Mouse (Mus musculus): ENCODE results near the gene Spata31d1b.

Gene Spata31d1b

DNA sequence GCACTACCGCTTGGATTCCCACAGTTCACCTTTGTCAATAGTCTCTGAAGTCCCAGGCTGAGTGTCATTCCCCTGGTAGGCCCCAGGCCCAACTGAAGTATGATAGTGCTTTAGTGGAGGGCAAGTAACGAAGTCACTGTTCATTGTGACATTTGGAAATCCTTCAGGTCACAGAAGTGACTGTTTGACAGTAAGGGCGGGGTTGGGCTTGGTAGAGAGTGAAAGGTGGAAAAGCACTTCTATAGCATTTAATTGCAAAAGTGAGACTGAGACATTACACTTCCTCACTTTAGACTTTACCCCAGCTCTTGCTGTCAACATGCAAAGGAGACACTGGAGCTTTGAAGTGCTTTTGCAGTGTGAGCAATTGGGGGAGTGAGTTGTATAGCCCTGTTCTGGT lies 18.1 kb upstream of the Spata31d1b start, which contains the start of gene 4921517D22Rik:
TSS of gene 4921517D22Rik (minus strand) at position 101 of the 400 bp plus-strand sequence.
- WGBS: 97% methylated on average over 3 of the region's 3 CpGs

DNA sequence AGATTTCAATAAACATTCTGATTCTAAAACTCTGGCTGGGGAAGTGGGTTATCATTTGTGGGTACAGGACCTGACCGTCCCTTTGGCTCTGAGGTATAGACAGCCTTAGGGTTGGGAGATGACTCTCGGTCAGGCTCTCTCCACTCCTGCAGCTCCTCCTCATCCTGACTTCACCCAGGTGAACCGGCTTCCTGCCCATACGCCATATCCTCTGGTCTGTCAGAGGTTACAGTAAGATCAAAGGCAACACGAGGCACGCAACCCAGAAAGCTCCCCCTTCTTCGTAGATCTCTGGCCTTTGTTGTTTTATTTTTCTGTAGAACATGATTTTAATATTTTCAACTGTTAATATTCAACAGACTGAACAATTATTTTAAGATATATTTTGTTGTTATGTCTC lies 16.3 kb upstream of the Spata31d1b start:
- WGBS: 89% methylated on average over 7 of the region's 7 CpGs

DNA sequence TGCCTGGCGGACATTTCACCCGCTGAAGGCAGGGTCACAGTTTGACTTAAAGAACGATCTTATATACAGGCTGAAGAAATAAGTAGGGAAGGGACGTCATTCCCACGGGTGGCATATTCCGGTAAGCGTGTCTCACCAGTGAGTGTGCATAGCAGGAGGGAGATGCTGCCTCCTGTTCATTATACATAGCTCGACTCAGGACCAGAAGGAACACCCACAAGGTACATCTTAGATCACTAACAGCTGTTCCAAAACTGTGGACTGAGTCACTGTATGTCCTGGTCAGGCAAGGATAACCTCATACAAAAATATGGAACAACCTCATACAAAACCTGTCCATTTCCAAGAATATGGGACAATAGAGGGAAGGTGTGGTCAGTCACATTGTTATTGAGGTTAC lies 13.0 kb upstream of the Spata31d1b start:
- WGBS: 69% methylated on average over 8 of the region's 8 CpGs

DNA sequence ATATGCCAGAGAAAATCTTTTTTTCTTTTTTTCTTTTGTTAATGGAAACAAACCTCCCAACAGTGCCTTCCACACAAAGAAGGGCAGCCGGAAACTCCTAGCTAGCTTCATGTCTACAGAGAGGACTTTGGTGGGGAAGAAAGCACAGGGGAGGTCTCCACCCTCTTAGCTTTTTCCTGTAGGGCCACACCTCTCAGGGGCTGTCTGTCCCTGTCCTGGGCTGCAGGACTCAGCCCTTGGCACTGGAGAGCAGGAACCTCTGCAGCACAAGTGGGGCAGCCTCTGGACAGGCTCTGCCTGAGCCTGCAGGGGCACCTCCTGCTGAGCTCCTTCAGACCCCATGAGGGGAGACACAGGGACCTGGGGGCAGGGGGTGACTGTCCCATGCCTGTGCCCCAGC lies 11.9 kb upstream of the Spata31d1b start:
- 56% methylated on average over 1 of the region's 1 CpGs for WGBS

DNA sequence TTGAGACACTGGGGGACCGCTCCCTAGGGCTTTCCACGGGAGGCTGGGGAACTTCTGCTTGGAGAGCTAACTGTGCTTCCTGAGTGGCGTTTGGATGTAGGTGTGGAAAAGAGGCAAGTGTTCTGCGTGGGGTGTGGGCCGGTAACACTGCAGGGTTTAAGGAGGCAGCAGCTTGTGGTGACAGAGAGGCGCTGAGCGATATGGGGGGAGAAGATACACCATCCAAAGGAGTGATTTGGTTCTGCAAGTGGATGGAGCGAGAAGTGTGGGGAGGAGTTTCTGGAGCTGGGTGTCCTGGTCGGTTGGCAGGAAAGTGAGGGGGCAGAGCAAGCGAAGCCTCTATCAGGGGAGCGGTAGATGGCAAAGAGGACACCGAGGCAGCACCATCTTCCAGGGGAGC lies 8.6 kb upstream of the Spata31d1b start:
- 63% methylated on average over 12 of the region's 12 CpGs for WGBS

DNA sequence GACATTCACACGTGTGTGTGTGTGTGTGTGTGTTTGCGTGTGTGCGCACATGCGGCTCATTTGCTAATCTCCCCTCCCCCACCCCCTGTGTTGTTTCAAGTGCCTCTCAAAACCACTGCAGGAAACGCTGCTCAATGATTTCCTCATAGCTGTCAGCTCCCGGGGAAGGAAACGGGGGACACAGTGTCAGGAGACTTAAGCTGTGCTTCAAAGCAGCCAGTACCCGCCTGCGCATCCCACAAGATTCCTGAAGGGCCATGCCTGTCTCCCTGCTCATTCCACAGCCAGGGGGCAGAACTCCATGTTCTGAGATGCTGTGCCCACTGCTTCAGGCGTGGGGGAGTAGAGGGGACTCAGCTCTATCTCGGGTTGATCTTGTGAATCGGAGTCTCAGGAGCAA lies 7.5 kb upstream of the Spata31d1b start:
- 44% methylated on average over 12 of the region's 12 CpGs for WGBS

DNA sequence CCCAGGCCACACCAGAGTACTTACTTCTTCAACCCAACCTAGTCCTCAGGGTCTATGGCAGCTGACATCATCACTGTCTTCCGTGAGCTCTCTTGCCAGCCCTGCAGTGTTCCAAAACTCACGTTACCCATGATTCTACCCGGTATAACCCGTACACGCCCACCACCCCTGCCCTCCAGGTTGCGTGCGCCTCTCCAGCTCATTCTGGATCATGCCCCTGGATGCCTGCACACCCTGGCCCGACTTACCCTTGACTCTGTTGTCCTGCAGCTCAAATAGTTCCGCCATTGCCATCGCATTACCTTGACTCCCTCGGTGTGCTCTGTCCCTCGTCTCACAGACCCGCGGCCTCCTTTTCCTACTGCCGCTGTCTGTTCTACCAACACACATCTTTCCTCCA lies 1.9 kb upstream of the Spata31d1b start, which contains the start of gene Spata31d1a:
TSS of gene Spata31d1a (minus strand) at position 101 of the 400 bp plus-strand sequence.
- 93% methylated on average over 15 of the region's 15 CpGs for WGBS

DNA sequence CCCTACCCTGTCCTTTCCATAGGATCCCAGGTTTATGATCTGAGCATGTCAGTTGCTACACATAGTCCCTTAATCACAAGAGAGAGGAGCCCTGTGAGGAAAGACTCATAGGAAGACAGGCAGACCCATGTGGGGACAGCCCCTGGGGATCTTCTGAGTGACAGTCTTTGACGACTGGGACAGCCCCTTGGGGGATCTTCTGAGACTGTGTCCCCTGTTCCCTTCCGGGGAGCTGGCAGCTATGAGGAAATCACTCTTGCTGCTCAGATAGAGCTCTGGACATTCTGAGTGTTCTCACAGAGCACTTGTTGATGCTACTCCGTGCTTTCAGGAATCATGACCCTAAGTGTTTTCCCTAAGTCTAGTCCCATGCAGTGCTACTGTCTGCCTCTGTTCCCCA lies 1.6 kb downstream of the Spata31d1b start:
- WGBS: 70% methylated on average over 3 of the region's 3 CpGs

DNA sequence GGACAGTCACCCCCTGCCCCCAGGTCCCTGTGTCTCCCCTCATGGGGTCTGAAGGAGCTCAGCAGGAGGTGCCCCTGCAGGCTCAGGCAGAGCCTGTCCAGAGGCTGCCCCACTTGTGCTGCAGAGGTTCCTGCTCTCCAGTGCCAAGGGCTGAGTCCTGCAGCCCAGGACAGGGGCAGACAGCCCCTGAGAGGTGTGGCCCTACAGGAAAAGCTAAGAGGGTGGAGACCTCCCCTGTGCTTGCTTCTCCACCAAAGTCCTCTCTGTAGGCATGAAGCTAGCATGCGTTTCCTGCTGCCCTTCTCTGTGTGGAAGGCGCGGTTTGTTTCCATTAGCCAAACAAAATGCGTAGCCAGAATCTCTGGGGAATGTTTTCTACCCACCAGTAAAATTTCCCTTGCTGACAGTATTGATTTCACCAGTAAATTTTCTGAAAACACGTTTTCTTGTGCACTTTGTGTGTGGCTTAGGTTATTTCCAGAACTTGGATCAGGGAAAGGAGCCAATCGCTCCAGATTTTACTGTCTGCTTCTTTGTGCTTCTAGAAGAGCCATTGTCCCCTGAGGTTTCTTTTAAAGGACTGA lies 6.9 kb downstream of the Spata31d1b start:
- WGBS: 44% methylated on average over 6 of the region's 6 CpGs

DNA sequence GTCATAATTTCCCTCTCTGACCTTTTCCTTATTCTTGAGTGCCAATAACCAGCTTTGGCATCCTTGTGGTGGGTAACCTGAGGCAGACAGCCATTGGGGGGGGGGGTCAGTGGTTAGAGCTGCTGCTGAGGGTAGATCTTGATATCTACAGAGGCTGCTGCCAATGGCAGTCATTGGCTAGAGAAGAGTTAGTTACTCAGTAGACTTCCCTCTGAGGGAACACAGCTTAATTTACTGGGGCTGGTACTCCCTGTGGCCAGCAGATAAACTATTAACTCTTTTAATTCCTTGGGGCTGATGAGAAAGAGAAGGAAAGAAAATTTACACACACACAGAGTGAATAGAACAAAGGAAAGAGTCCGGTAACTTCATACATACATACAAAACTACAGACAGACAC lies 7.4 kb downstream of the Spata31d1b start:
- 74% methylated on average over 1 of the region's 1 CpGs for WGBS

DNA sequence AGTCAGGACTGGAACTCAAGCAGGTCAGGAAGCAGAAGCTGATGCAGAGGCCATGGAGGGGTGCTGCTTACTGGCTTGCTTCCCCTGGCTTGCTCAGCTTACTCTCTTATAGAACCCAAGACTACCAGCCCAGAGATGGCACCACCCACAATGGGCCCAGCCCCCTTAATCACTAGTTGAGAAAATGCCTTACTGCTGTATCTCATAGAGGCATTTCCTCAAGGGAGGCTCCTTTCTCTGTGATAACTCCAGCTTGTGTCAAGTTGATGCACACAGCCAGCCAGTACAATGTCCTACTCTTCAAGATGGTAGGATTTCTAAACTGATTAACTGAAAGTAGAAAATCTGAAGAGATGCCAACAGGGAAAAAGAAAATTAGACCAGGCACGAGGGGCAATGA lies 10.0 kb downstream of the Spata31d1b start:
- WGBS: 100% methylated on average over 1 of the region's 1 CpGs

DNA sequence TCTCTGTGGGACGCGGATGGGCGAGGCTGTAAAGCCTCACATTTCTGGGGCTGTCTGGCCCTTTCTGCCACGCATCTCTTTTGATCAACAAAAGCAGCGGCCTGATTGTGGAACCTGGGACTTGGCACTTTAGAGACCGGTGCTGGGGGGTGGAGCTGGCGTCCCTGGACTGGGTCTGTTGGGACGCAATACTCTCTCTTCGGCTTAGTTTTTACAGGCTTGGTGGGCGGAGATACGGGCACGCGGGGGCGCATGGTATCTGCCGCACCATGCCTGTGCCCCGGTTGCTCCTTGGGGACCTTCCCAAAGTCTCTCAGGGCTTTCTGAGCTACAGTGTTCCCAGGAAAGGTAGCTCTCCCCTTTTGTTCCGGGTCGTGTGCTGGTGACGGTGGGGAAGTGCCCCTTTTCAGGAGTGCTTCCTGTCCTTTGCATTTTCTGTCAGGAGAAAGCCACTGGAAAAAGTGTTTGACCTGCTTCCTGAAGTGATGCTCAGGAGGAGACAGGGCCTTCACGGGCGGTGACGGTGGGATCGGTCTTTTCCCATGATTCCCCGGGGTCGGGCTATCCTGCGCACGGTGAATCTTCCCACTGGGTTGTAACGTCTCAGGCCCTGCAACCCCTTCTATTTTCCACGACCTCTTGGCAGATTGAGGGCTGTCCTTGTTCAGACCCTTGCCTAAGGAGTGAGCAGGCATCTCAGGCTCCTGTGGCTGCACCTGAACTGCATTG lies 14.2 kb downstream of the Spata31d1b start:
- WGBS: 44% methylated on average over 29 of the region's 29 CpGs

DNA sequence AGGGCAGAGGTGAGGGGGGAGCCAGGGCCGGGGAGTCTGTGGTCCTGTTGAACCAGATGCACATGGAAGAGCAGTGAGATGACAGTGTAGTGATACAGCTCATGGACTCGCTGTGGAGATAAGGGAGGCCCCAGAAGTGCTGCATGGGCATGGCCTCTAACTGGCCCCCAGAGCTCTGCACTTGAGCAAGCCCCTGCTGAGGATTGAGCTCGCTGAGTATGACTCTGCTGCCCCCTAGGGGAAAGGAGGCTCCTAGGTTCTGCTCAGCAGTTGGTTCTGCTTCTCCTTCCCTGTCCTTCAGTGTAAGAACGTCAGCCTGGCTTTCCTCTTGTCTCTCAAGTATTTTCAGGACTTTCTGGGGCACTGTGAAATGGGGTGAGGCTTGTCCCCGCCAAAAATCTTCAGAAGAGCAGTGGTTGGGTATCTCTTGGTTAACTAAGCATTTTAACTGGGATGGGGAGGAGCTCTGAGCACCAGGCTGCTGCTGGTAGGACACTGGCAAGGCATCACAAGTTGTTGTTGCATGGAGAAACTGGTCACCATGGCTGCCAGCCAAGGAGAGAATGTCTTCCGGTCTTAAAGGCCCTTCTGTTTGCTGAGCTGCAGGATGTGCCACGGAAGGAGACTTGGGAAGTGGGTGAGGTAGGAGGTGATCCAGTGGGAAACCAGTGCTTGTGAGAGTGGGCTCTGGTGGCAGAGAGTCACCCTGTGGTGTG lies 16.5 kb downstream of the Spata31d1b start:
- 18% methylated on average over 7 of the region's 7 CpGs for WGBS

DNA sequence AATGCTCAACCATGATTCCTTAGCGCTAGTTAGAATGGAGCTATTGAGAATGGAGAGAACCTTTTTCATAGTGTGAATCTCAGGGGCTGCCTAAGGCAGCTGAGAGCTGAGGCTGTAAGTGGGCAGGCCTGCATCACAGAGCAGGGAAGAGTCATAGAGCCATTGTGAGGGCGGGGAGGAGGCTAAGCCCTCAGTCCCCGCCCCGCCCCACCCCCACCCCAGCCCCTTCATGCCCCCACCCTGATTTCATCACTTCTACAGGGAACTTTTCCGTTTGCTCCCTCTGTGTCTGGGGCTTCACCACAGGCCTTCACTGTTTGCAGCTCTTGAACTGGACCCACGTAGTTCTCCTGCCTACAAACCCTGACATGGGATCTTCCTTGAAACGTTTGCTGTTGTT lies 19.6 kb downstream of the Spata31d1b start, which contains the start of gene Spata31d1d:
TSS of gene Spata31d1d (minus strand) at position 101 of the 400 bp plus-strand sequence.
- WGBS: 68% methylated on average over 7 of the region's 7 CpGs

DNA sequence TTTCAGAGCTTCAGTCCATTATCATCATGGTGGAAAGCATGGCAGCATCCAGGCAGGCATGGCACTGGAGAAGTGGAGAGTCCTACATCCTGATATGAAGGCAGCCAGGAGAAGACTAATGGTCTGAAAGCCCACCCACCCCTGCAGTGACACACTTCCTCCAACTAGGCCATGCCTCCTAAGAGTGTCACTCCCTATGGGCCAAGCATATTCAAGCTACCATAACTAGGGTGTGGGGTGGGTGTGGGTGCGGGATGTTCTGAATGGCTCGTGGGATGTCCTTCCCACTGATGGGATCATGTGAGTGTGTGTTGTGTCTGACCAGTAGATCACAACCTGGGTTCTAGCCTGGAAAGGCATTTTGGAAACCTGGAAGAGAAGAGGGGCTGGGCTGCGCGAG lies 21.9 kb downstream of the Spata31d1b start:
- 89% methylated on average over 4 of the region's 4 CpGs for WGBS

DNA sequence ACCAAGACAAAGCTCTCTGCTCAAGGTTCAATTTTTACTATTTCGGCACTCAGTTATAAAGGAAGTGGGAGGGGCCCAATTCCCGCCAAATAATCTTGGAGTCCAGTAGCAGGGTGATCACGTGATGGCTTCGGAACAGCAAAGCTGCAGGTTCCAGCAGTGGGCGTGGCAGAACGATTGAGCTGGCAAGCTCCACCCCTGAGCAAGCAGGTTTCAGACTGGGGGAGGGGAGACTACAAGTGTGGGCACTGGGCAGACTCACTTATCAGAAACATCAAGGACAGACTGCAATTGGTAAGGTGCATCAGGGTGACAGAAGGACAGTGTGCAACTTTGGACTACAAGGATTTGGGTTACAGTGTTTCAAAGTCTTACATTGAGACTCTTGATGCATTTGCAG lies 22.3 kb downstream of the Spata31d1b start:
- WGBS: 39% methylated on average over 6 of the region's 6 CpGs

DNA sequence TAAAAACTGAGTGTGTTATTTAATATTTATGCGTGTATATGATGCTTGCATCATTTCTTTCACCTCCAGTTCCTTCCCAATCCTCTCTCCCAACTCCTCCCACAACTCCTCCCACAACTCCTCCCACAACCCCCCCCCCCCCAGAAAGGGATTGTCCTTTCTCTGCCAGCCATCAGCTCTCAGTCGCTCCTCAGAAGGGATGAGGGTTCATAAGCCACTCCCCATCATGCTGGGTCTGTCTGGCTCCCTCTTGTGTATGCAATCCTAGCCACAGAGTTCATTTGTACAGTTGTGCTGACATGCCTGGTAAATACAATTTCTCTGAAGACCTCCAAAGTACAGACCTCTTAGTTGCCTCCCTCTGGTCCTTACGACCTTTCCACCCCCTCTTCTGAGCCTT lies 23.1 kb downstream of the Spata31d1b start:
- 38% methylated on average over 3 of the region's 3 CpGs for WGBS

DNA sequence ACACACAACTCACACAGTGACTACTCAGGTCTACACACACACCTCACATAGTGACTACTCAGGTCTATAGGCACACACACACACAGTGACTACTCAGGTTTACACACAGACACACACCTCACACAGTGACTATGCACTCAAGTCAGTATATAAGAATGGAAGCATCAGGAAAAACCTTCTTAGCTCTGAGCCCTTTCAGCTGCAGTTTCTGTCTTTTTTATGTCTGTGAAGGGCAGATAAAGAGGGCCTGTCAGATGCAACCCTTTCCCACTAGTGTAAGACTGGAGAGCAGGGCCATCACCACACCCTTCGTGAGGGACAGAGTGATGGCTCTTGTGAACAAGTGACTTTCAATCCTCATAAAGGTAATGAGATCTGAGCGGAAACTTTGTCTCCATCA lies 26.4 kb downstream of the Spata31d1b start:
- WGBS: 94% methylated on average over 2 of the region's 2 CpGs

DNA sequence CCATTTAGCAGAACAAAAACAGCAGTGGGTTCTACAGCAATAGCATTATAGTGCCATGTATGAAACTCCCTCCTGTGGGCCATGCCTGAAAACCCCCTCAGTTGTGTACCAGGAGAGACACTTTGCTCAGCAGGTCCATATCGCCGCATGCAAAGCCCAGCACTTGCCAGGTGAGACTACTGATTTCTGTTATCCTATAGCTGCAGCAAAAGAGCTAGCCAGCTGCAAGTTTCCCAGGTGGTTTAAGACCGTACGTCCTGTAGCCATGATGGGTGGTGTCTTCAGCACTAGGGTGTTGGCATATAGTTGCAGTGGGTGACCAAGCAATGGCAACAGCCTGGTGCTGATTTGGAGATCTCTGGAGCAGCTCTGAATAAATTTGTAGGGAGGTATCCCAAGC lies 27.3 kb downstream of the Spata31d1b start:
- 98% methylated on average over 4 of the region's 4 CpGs for WGBS

DNA sequence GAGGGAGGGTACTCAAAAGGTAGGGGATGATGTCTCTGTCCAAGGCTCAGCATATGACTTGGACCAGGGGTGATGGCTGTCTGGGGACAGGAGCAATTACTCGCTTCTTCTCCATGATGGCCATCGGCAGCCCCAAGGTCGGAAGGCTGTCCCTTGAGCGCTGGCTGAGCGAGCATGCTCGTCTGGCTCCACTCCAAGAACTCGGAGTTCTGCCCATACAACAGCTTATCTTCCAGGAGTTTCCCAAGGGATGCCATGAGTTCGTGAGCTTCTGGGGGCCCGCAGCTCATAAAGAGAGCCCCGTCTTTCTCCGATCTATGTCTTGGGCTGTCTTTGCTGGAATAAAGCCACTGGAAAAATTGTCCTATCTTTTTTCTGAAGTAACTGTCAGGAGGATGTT lies 29.0 kb downstream of the Spata31d1b start:
- WGBS: 96% methylated on average over 11 of the region's 11 CpGs

DNA sequence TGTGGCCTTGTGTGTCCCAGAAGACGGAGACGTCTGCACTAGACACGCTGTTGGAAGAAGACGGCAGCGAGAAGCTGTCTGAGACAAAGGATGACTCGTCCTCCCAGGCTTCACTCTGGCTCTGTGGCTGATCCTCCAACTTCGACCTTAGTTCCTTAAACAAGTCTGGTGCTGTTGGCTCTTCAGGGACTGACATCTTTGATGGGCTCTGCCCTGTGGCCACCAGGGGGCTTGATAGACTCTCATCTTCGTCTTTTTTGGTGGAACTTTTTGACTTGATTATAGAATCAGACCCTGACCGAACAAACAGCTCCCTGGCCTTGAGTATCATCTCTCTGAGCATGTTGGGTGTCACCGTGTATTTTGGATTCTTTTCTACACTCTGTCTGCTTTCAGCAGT lies 29.6 kb downstream of the Spata31d1b start:
- WGBS: 75% methylated on average over 10 of the region's 10 CpGs

DNA sequence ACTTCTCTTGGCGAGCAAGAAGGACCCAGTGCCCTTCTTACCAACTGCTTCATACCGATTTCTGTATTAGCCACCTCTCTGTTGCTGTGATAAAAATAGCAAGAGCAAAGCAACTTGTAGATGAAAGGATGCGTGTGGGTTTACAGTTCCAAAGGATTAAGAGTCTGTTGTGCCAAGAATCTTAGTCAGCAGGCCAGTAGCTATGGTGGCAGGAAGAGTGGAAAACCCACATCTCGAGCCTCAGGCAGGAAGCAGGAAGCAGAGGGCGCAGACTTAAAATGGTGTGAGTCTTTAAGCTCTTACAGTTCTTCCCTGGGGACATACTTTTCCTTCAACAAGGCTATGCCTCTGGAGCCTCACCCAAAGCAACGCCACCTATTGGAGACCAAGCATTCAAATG lies 33.4 kb downstream of the Spata31d1b start:
- 51% methylated on average over 6 of the region's 6 CpGs for WGBS

DNA sequence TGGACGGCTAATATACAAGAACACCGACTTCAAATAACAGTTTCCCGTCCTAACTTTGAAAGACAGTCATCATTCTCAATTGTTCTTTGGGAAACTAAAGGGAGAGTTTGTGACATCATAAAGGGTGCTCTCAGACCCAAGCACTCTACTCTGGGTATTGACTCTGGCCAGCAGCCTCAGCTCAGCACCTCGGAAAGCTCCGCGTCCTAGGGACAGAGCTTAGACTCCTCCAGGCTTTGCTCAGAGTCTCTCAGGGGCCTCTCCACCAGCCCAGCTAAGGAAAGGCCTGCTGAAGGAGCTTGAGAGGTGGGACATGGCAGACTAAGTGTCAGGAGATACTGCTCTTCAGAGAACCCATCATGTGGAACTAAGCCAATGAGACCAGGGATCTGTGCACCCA lies 34.1 kb downstream of the Spata31d1b start:
- 80% methylated on average over 6 of the region's 6 CpGs for WGBS

Data from cerebral cortex, adult 2 months (tissue).